Mouse (Mus musculus) stomach, postnatal 0 days (tissue): ENCODE results near the gene Lef1. TPM values are rescaled to one million over a fixed set of nuclear protein-coding genes. Genes with fewer than 3 reads are reported as not detected.

Experiments
- ATAC-seq: fragments of 200-750 bp; cut with Nextera tagmentation; 2 replicates; pipeline ENCODE4 v1.8.0; 2017; ENCODE audit not compliant: low FRiP score, low TSS enrichment
- DNase-seq: peaks from one replicate; pipeline ENCODE4 v3.0.0-alpha.2; 2016; ENCODE audit warnings: low spot score
- H3K27ac ChIP-seq: fragments of 300-500 bp; sonication (generic); replicated peaks from 2 replicates; pipeline ENCODE4 v1.5.1; 2014; ENCODE audit warnings: mild to moderate bottlenecking, control low read depth
- H3K27me3 ChIP-seq: fragments of 300-500 bp; sonication (generic); 2 replicates; pipeline ENCODE4 v1.6.1; 2014; ENCODE audit warnings: low read length; ENCODE audit not compliant: control insufficient read depth, insufficient read depth
- H3K36me3 ChIP-seq: fragments of 300-500 bp; sonication (generic); 2 replicates; pipeline ENCODE4 v1.6.1; 2014; ENCODE audit warnings: low read length, mixed read lengths; ENCODE audit not compliant: control insufficient read depth, insufficient read depth
- H3K4me1 ChIP-seq: fragments of 300-500 bp; sonication (generic); replicated peaks from 2 replicates; pipeline ENCODE4 v1.6.1; 2014; ENCODE audit warnings: antibody characterized with exemption; ENCODE audit not compliant: control insufficient read depth, insufficient read depth
- H3K4me2 ChIP-seq: fragments of 300-500 bp; sonication (generic); replicated peaks from 2 replicates; pipeline ENCODE4 v1.6.1; 2014; ENCODE audit warnings: low read depth, mild to moderate bottlenecking, control low read depth, moderate library complexity
- H3K4me3 ChIP-seq: fragments of 300-500 bp; sonication (generic); 2 replicates; pipeline ENCODE4 v1.5.1; 2014; ENCODE audit warnings: low read depth, low read length, control low read depth
- H3K9ac ChIP-seq: fragments of 300-500 bp; sonication (generic); 2 replicates; pipeline ENCODE4 v1.6.1; 2014; ENCODE audit warnings: mild to moderate bottlenecking, low read length, control low read depth, mixed read lengths
- H3K9me3 ChIP-seq: fragments of 300-500 bp; sonication (generic); 2 replicates; pipeline ENCODE4 v1.6.1; 2016; ENCODE audit warnings: low read length; ENCODE audit not compliant: control insufficient read depth
- CTCF ChIP-seq: IDR thresholded peaks from 2 replicates; pipeline ENCODE4 v1.5.1; 2016; ENCODE audit warnings: antibody characterized with exemption, low read depth, mild to moderate bottlenecking, moderate library complexity
- EP300 ChIP-seq: optimal IDR thresholded peaks from 2 replicates; pipeline ENCODE3; 2016; ENCODE audit warnings: antibody characterized with exemption
- WGBS: fragments of 180-500 bp; shearing (Covaris S2); extraction: QIAGEN DNeasy Blood & Tissue Kit; methylation state at CpG from one replicate; pipeline ENCODE4 v1.1.7; 2014; 5-methylcytosine and 5-hydroxymethylcytosine counted together
- polyA plus RNA-seq: library from polyadenylated mRNA; unstranded; fragments of >200 nt; fragmentation: Nextera tagmentation; extraction: Ambion mirVana; gene quantifications from 2 replicates; pipeline ENCODE4 v1.2.1, GENCODE M21; 2015

Gene Lef1
- polyA plus RNA-seq, 1 experiment from 2014 or later: 0.50 TPM

DNA sequence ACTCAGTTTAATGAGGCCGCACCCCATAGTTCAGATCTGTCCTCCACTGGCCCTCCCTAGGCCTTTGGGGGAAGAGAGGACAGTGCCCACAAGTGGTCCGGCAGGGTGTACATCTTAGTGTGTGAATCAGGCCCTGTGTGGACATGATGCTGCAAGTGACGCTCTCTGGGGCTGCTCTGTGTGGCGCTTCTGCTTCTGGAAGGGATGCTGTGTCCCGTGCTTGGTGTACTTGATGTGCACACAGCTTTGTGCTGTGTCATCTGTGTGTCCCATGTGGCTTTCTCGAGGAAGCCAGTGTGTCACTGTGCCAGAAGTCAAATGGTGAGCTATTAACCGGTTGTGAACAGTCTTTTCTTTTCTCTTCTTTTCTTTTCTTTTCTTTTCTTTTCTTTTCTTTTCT is 81.2 kb downstream of the Lef1 start:
- Histone ChIP-seq H3K9ac (no peak overlapping the region), H3K9me3 (no peaks in the 10 kb centered on the region), H3K36me3 (no peaks in the 10 kb centered on the region), H3K4me1 (no peaks in the 10 kb centered on the region), H3K27me3 (no peaks in the 10 kb centered on the region), H3K4me3 (no peak overlapping the region), H3K27ac (no peak overlapping the region), H3K4me2 (no peak overlapping the region)
- TF ChIP-seq CTCF: no peak
- no peak for TF ChIP-seq EP300
- DNase-seq: no peak
- no peak for ATAC-seq
- WGBS: 82% methylated on average over 7 of the region's 7 CpGs

DNA sequence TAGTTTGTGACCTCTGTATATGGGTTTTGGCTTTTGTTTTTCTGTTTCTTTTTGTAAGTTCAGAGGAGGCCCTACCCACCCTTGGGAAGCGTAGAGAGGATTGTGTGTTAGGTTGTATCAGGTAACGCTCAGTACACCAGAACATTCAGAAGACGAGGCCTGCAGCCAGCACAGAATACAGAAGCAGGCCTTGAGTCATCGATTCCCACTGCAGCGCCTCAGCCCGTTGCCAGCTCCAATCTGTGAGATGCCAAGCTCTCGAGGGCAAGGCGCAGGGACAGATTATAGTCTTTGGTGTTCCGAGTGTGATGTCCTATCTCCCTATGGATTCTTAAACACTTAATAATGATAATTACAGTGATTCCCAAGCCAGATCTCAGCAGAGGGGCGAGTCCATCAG is 85.8 kb downstream of the Lef1 start:
- no peak for TF ChIP-seq EP300
- no peak for TF ChIP-seq CTCF
- 81% methylated on average over 10 of the region's 10 CpGs for WGBS
- no peak overlapping the region for H3K9ac ChIP-seq
- H3K27ac ChIP-seq: no peak overlapping the region
- ATAC-seq (no peak), DNase-seq (no peak)
- no peaks in the 10 kb centered on the region for H3K36me3 ChIP-seq
- H3K27me3 ChIP-seq: no peaks in the 10 kb centered on the region
- H3K4me3 ChIP-seq: no peak overlapping the region
- no peaks in the 10 kb centered on the region for H3K4me1 ChIP-seq
- no peaks in the 10 kb centered on the region for H3K9me3 ChIP-seq
- H3K4me2 ChIP-seq: no peak overlapping the region

GRCm38 (mm10) chr3:131196507-131197019 is 86.3 kb downstream of the Lef1 start:
- ATAC-seq: no peak
- no peak for DNase-seq

GRCm38 (mm10) chr3:131198991-131199390 is 88.7 kb downstream of the Lef1 start:
- Histone ChIP-seq H3K27ac (no peak overlapping the region), H3K36me3 (no peaks in the 10 kb centered on the region), H3K4me2 (no peak overlapping the region), H3K27me3 (no peaks in the 10 kb centered on the region), H3K9me3 (no peaks in the 10 kb centered on the region), H3K9ac (no peak overlapping the region), H3K4me1 (no peaks in the 10 kb centered on the region), H3K4me3 (no peak overlapping the region)
- 80% methylated on average over 3 of the region's 3 CpGs for WGBS
- ATAC-seq (no peak), DNase-seq (no peak)
- TF ChIP-seq CTCF (no peak), EP300 (no peak)

More at GRCm38 (mm10) chr3:131196507-131197019, 86.3 kb downstream of the Lef1 start:
- Histone ChIP-seq H3K4me2 (no peak overlapping the region), H3K36me3 (no peaks in the 10 kb centered on the region), H3K9ac (no peak overlapping the region), H3K27ac (no peak overlapping the region), H3K9me3 (no peaks in the 10 kb centered on the region), H3K4me1 (no peaks in the 10 kb centered on the region), H3K27me3 (no peaks in the 10 kb centered on the region), H3K4me3 (no peak overlapping the region)
- WGBS: 79% methylated on average over 8 of the region's 8 CpGs
- TF ChIP-seq EP300: no peak
- TF ChIP-seq CTCF: no peak

GRCm38 (mm10) chr3:131199590-131200288 is 89.5 kb downstream of the Lef1 start:
- H3K36me3 ChIP-seq: no peaks in the 10 kb centered on the region
- ATAC-seq (no peak), DNase-seq (no peak)
- no peak overlapping the region for H3K4me3 ChIP-seq
- no peak for TF ChIP-seq CTCF
- TF ChIP-seq EP300: no peak
- no peak overlapping the region for H3K4me2 ChIP-seq
- H3K27me3 ChIP-seq: no peaks in the 10 kb centered on the region
- no peaks in the 10 kb centered on the region for H3K4me1 ChIP-seq
- 72% methylated on average over 20 of the region's 20 CpGs for WGBS
- no peak overlapping the region for H3K9ac ChIP-seq
- no peaks in the 10 kb centered on the region for H3K9me3 ChIP-seq
- no peak overlapping the region for H3K27ac ChIP-seq

- no peaks in the 10 kb centered on the region for H3K27me3 ChIP-seq
Measured at GRCm38 (mm10) chr3:131202311-131202710, 92.0 kb downstream of the Lef1 start.

More at GRCm38 (mm10) chr3:131202311-131202710, 92.0 kb downstream of the Lef1 start:
- H3K4me3 ChIP-seq: no peak overlapping the region
- no peaks in the 10 kb centered on the region for H3K4me1 ChIP-seq
- H3K36me3 ChIP-seq: no peaks in the 10 kb centered on the region
- H3K9ac ChIP-seq: no peak overlapping the region
- WGBS: 54% methylated on average over 7 of the region's 7 CpGs
- no peak for DNase-seq
- H3K27ac ChIP-seq: no peak overlapping the region
- H3K9me3 ChIP-seq: no peaks in the 10 kb centered on the region
- no peak overlapping the region for H3K4me2 ChIP-seq
- no peak for ATAC-seq
- TF ChIP-seq EP300 (no peak), CTCF (no peak)
